In the genomic region with DNA sequence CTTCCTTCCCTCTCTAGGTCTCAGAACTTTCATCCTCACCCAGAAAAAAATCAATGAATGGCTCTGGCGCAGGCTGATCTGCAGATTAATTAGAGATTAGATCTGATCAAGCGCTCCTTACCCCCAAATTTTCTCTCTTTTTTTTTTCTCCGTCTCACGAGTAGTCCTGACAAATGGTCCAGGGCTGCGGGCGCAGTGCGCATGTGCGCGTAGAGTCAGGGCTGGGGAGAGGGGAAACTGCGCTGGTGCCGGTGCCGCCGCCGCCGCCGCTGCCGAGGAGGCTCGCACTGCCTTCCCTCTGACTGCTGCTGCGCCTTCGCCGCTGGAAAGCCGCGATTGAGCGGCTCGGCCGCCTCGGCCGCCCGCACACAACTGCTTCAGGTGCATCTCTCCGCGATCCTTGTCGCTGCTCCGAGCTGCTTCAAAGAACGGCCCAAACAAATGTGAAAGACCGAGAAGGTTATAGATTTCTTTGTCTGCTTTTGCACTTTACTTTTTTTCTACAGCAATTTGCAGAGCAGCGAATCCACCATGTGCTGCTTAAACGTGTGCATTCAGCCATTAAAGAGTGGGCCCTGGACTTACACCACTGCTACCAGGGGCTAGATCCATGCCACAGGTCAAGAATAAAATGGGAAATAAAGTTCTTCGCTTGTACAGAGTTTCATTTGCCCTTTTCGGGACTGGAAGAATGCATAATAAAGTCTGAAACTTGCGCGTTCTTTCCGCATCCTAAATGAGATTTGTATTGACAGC, we compare ENCODE assay signal across 8 mouse cellular contexts. TPM values are rescaled to one million over a fixed set of nuclear protein-coding genes. Genes with fewer than 3 reads are reported as not detected.
A peak's percentile ranks its signal among the peaks of the same experiment; 100 is the strongest.
DNase-seq lines count a peak whose midpoint lies in the region.

A gene (minus strand): TSS at position 182 of the 756 bp plus-strand sequence.

- no peaks in the 10 kb centered on the region for H3K27me3 ChIP-seq in megakaryocyte, embryonic 14.5 days (replicated peaks)

- peak; percentile 94 for DNase-seq in ZHBTc4 (ENCODE audit: low read depth, low spot score)
- peak; percentile 61 to 83 for DNase-seq in cerebellum, postnatal 4 days (ENCODE audit: low spot score in 2 of 2)
- peak; percentile 86 for DNase-seq in gastrocnemius, postnatal 10 days
- DNase-seq in induced T-regulatory cell, adult 2 months (ENCODE audit: low read depth), result peak; percentile 94
- peak; percentile 72 to 73 for DNase-seq in left cerebral cortex, adult 8-10 months (ENCODE audit: low spot score in 2 of 2)
- DNase-seq in right cerebral cortex, postnatal 10 days (ENCODE audit: low spot score in 2 of 2), result peak; percentile 91 to 93
- DNase-seq in urinary bladder, postnatal 14 days (ENCODE audit: low spot score), result peak; percentile 89

- no peaks in the 10 kb centered on the region for H3K9me3 ChIP-seq in megakaryocyte, embryonic 14.5 days

- H3K4me3 ChIP-seq in megakaryocyte, embryonic 14.5 days (replicated peaks), result peak within 1 kb of the TSS; percentile 97

- H3K4me1 ChIP-seq in megakaryocyte, embryonic 14.5 days, result peaks cover 14% of the 10 kb centered on the region

- no peaks in the 10 kb centered on the region for H3K36me3 ChIP-seq in megakaryocyte, embryonic 14.5 days (replicated peaks; ENCODE audit: low read length)

RNA-seq across cellular contexts. Expression of the gene that starts here (rescaled TPM):
- total RNA-seq in gastrocnemius, postnatal 10 days (2021), result 10 to 100 TPM in 1 of 2 experiments, 1 to 10 TPM in 1; 8.0 to 10.7 TPM
- 10 to 100 TPM; 21.5 to 27.3 (median 23.3) TPM for total RNA-seq in left cerebral cortex, adult 8-10 months (2022)
- polyA plus RNA-seq in megakaryocyte, embryonic 14.5 days (2012; ENCODE audit: insufficient read depth, low replicate concordance), result 3.8 and 8.2 TPM in 2 replicates

Comparison
In these comparisons a context has a peak if more than half of its experiments do, and no peak if none do; other contexts are left out.
1. Peak in every context shown above with its lines: DNase-seq and H3K4me3 ChIP-seq.